Mouse (Mus musculus) layer of hippocampus, adult 9-11 months (tissue): ENCODE measurements around the gene Gm21094.
"Not testable (repeated sequence)": the region's sequence is repeated elsewhere in the genome, so short reads cannot be mapped to it uniquely, and the experiment has no call there.

Experiments used
- DNase-seq: peaks from one replicate; pipeline ENCODE4 v3.0.0; 2022

Gm21094 gene

DNA sequence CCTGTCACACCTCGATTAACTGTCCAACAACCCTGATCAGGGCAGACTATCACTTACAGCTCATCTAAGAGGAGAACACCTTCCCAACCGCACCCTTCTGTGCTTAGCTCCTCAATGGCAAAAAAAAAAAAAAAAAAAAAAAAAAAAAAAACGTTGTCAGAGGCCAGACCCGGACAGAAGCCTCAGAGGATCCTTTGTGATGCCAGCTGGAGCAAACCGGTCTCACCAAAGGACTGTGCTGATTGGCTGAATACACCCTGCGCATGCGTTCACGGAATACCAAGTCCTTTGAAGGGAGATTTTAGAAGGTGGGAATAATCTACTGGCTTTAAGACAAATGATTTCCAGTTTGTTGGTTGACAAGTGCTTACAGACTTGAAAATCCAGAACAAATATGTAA is at the start of gene Gm21094:
Gm21094 (minus strand) TSS at position 101 of the 400 bp plus-strand sequence.
- not testable (repeated sequence) for DNase-seq
